Mouse (Mus musculus): ENCODE data around the gene Srsf9. TPM values are rescaled to one million over a fixed set of nuclear protein-coding genes. Genes with fewer than 3 reads are reported as not detected.

Gene Srsf9
- 43.0 TPM for polyA plus RNA-seq (2014; fragmentation: Illumina TruSeq; extraction: RNeasy Lipid Tissue Mini Kit (QIAGEN cat#74804); ENCODE audit: low read depth, low replicate concordance)

GRCm38 (mm10) chr5:115326875-115327609 lies at the start of gene Srsf9:
Gene Srsf9 (plus strand): TSS chr5:115327177.

GRCm38 (mm10) chr5:115279226-115280049 lies 47.5 kb upstream of the Srsf9 start, which contains the start of gene Coq5:
Gene Coq5 (plus strand): TSS chr5:115279666.

GRCm38 (mm10) chr5:115300792-115301614 lies 26.0 kb upstream of the Srsf9 start, which contains the start of gene Dynll1:
Gene Dynll1 (minus strand): TSS chr5:115300999.

GRCm38 (mm10) chr5:115340577-115341313 lies 13.8 kb downstream of the Srsf9 start, which contains the start of the genes Gatc and Triap1:
Gene Gatc (minus strand): TSS chr5:115341178.
Gene Triap1 (plus strand): TSS chr5:115341225.

GRCm38 (mm10) chr5:115348546-115349224 lies 21.7 kb downstream of the Srsf9 start, which contains the start of gene Cox6a1:
Gene Cox6a1 (minus strand): TSS chr5:115348981.

Other genes starting within 250 kb of the Srsf9 start
- gene Gm10401, start 228.9 kb upstream of the Srsf9 start, polyA plus RNA-seq (2014; fragmentation: Illumina TruSeq; extraction: RNeasy Lipid Tissue Mini Kit (QIAGEN cat#74804); ENCODE audit: low read depth, low replicate concordance) = not detected
- 0.67 TPM for gene Acads, start 207.8 kb upstream of the Srsf9 start, polyA plus RNA-seq (2014; fragmentation: Illumina TruSeq; extraction: RNeasy Lipid Tissue Mini Kit (QIAGEN cat#74804); ENCODE audit: low read depth, low replicate concordance)
- gene Unc119b, start 192.2 kb upstream of the Srsf9 start, polyA plus RNA-seq (2014; fragmentation: Illumina TruSeq; extraction: RNeasy Lipid Tissue Mini Kit (QIAGEN cat#74804); ENCODE audit: low read depth, low replicate concordance) = 1.8 TPM
- 56.4 TPM for gene Mlec, start 169.0 kb upstream of the Srsf9 start, polyA plus RNA-seq (2014; fragmentation: Illumina TruSeq; extraction: RNeasy Lipid Tissue Mini Kit (QIAGEN cat#74804); ENCODE audit: low read depth, low replicate concordance)
- gene Cabp1, start 132.8 kb upstream of the Srsf9 start, polyA plus RNA-seq (2014; fragmentation: Illumina TruSeq; extraction: RNeasy Lipid Tissue Mini Kit (QIAGEN cat#74804); ENCODE audit: low read depth, low replicate concordance) = 1.2 TPM
- 2.8 TPM for gene Pop5, start 91.3 kb upstream of the Srsf9 start, polyA plus RNA-seq (2014; fragmentation: Illumina TruSeq; extraction: RNeasy Lipid Tissue Mini Kit (QIAGEN cat#74804); ENCODE audit: low read depth, low replicate concordance)
- gene Rnf10, start 54.3 kb upstream of the Srsf9 start, polyA plus RNA-seq (2014; fragmentation: Illumina TruSeq; extraction: RNeasy Lipid Tissue Mini Kit (QIAGEN cat#74804); ENCODE audit: low read depth, low replicate concordance) = 48.6 TPM
- gene Coq5, start 47.5 kb upstream of the Srsf9 start, polyA plus RNA-seq (2014; fragmentation: Illumina TruSeq; extraction: RNeasy Lipid Tissue Mini Kit (QIAGEN cat#74804); ENCODE audit: low read depth, low replicate concordance) = 8.0 TPM
- 1,490 TPM for gene Dynll1, start 26.2 kb upstream of the Srsf9 start, polyA plus RNA-seq (2014; fragmentation: Illumina TruSeq; extraction: RNeasy Lipid Tissue Mini Kit (QIAGEN cat#74804); ENCODE audit: low read depth, low replicate concordance)
- gene Gatc, start 14.0 kb downstream of the Srsf9 start, polyA plus RNA-seq (2014; fragmentation: Illumina TruSeq; extraction: RNeasy Lipid Tissue Mini Kit (QIAGEN cat#74804); ENCODE audit: low read depth, low replicate concordance) = 27.7 TPM
- gene Triap1, start 14.0 kb downstream of the Srsf9 start, polyA plus RNA-seq (2014; fragmentation: Illumina TruSeq; extraction: RNeasy Lipid Tissue Mini Kit (QIAGEN cat#74804); ENCODE audit: low read depth, low replicate concordance) = 3.8 TPM
- 36.1 TPM for gene Cox6a1, start 21.8 kb downstream of the Srsf9 start, polyA plus RNA-seq (2014; fragmentation: Illumina TruSeq; extraction: RNeasy Lipid Tissue Mini Kit (QIAGEN cat#74804); ENCODE audit: low read depth, low replicate concordance)
- 11.8 TPM for gene Msi1, start 102.4 kb downstream of the Srsf9 start, polyA plus RNA-seq (2014; fragmentation: Illumina TruSeq; extraction: RNeasy Lipid Tissue Mini Kit (QIAGEN cat#74804); ENCODE audit: low read depth, low replicate concordance)
- gene Pla2g1b, start 139.1 kb downstream of the Srsf9 start, polyA plus RNA-seq (2014; fragmentation: Illumina TruSeq; extraction: RNeasy Lipid Tissue Mini Kit (QIAGEN cat#74804); ENCODE audit: low read depth, low replicate concordance) = not detected
- 15.1 TPM for gene Sirt4, start 157.5 kb downstream of the Srsf9 start, polyA plus RNA-seq (2014; fragmentation: Illumina TruSeq; extraction: RNeasy Lipid Tissue Mini Kit (QIAGEN cat#74804); ENCODE audit: low read depth, low replicate concordance)
- 7.3 TPM for gene Pxn, start 179.5 kb downstream of the Srsf9 start, polyA plus RNA-seq (2014; fragmentation: Illumina TruSeq; extraction: RNeasy Lipid Tissue Mini Kit (QIAGEN cat#74804); ENCODE audit: low read depth, low replicate concordance)
- gene Rplp0, start 232.3 kb downstream of the Srsf9 start, polyA plus RNA-seq (2014; fragmentation: Illumina TruSeq; extraction: RNeasy Lipid Tissue Mini Kit (QIAGEN cat#74804); ENCODE audit: low read depth, low replicate concordance) = 37.4 TPM
- gene Gcn1l1, start 238.1 kb downstream of the Srsf9 start, polyA plus RNA-seq (2014; fragmentation: Illumina TruSeq; extraction: RNeasy Lipid Tissue Mini Kit (QIAGEN cat#74804); ENCODE audit: low read depth, low replicate concordance) = 4.3 TPM

All from testis, adult 10 weeks (tissue).